Mouse (Mus musculus) lung, embryonic 15.5 days (tissue): ENCODE results near the gene Pml. TPM values are rescaled to one million over a fixed set of nuclear protein-coding genes. Genes with fewer than 3 reads are reported as not detected.
"Not testable (repeated sequence)": the region's sequence is repeated elsewhere in the genome, so short reads cannot be mapped to it uniquely, and the experiment has no call there.

ENCODE experiments used
- ATAC-seq: fragments of 200-750 bp; cut with Nextera tagmentation; 2 replicates; pipeline ENCODE4 v1.8.0; 2017; ENCODE audit warnings: moderate number of reproducible peaks, borderline replicate concordance; ENCODE audit not compliant: low FRiP score, low TSS enrichment; ENCODE audit errors: extremely low read depth
- H3K27ac ChIP-seq: fragments of 300-500 bp; sonication (generic); 2 replicates; pipeline ENCODE4 v1.5.1; 2015; ENCODE audit warnings: moderate library complexity, mild to moderate bottlenecking, inconsistent platforms
- H3K27me3 ChIP-seq: fragments of 300-500 bp; sonication (generic); 2 replicates; pipeline ENCODE4 v1.6.1; 2015; ENCODE audit warnings: inconsistent platforms
- H3K36me3 ChIP-seq: fragments of 300-500 bp; sonication (generic); 2 replicates; pipeline ENCODE4 v1.6.1; 2015; ENCODE audit warnings: inconsistent platforms
- H3K4me1 ChIP-seq: fragments of 300-500 bp; sonication (generic); 2 replicates; pipeline ENCODE4 v1.6.1; 2015; ENCODE audit warnings: inconsistent platforms
- H3K4me2 ChIP-seq: fragments of 300-500 bp; sonication (generic); 2 replicates; pipeline ENCODE4 v1.6.1; 2015; ENCODE audit warnings: inconsistent platforms, mild to moderate bottlenecking, moderate library complexity
- H3K4me3 ChIP-seq: fragments of 300-500 bp; sonication (generic); 2 replicates; pipeline ENCODE4 v1.5.1; 2015; ENCODE audit warnings: mild to moderate bottlenecking, inconsistent platforms
- H3K9ac ChIP-seq: fragments of 300-500 bp; sonication (generic); 2 replicates; pipeline ENCODE4 v1.6.1; 2015; ENCODE audit warnings: inconsistent platforms
- H3K9me3 ChIP-seq: fragments of 300-500 bp; sonication (generic); 2 replicates; pipeline ENCODE4 v1.6.1; 2016; ENCODE audit warnings: inconsistent platforms
- WGBS: fragments of 180-500 bp; shearing (Covaris S2); methylation state at CpG from one replicate; pipeline ENCODE4 v1.1.7; 2015; 5-methylcytosine and 5-hydroxymethylcytosine counted together
- polyA plus RNA-seq: library from polyadenylated mRNA; unstranded; fragments of >200 nt; fragmentation: Nextera tagmentation; extraction: Ambion mirVana; gene quantifications from 2 replicates; pipeline ENCODE4 v1.2.1, GENCODE M21; 2015

Pml gene
- polyA plus RNA-seq, 1 experiment from 2014 or later = 20.2 TPM

- Histone ChIP-seq H3K4me2 (no peak overlapping the region), H3K4me1 (peaks cover 28% of the 10 kb centered on the region), H3K36me3 (no peaks in the 10 kb centered on the region), H3K27ac (0 out of 2 replicates have a peak overlapping the region, but pooled peaks have one; percentile 8), H3K4me3 (no peak overlapping the region), H3K9me3 (no peaks in the 10 kb centered on the region), H3K9ac (no peak overlapping the region), H3K27me3 (no peaks in the 10 kb centered on the region)
- WGBS = 46% methylated on average over 5 of the region's 5 CpGs
- ATAC-seq = no peak
Observed at GRCm38 (mm10) chr9:58279780-58280179, 30.2 kb upstream of the Pml start.

- Histone ChIP-seq H3K4me3 (no peak overlapping the region), H3K4me2 (no peak overlapping the region), H3K36me3 (no peaks in the 10 kb centered on the region), H3K27ac (0 out of 2 replicates have a peak overlapping the region, but pooled peaks have one; percentile 8), H3K9ac (no peak overlapping the region), H3K4me1 (peaks cover 34% of the 10 kb centered on the region), H3K9me3 (no peaks in the 10 kb centered on the region), H3K27me3 (no peaks in the 10 kb centered on the region)
- 62% methylated on average over 4 of the region's 4 CpGs for WGBS
- ATAC-seq = no peak
Observed at GRCm38 (mm10) chr9:58278821-58279723, 29.5 kb upstream of the Pml start.

- Histone ChIP-seq H3K27ac (no peak overlapping the region), H3K4me2 (no peak overlapping the region), H3K27me3 (no peaks in the 10 kb centered on the region), H3K4me3 (no peak overlapping the region), H3K36me3 (no peaks in the 10 kb centered on the region), H3K9ac (no peak overlapping the region), H3K4me1 (peaks cover 29% of the 10 kb centered on the region), H3K9me3 (no peaks in the 10 kb centered on the region)
- ATAC-seq = no peak
- WGBS = 96% methylated on average over 4 of the region's 4 CpGs
Observed at GRCm38 (mm10) chr9:58278313-58278712, 28.7 kb upstream of the Pml start.

GRCm38 (mm10) chr9:58276346-58276745, 26.8 kb upstream of the Pml start:
- no peak overlapping the region for H3K4me3 ChIP-seq
- no peak overlapping the region for H3K4me2 ChIP-seq
- H3K9ac ChIP-seq = no peak overlapping the region
- 58% methylated on average over 5 of the region's 5 CpGs for WGBS
- H3K4me1 ChIP-seq = peaks cover 28% of the 10 kb centered on the region
- ATAC-seq = no peak
- H3K27ac ChIP-seq = no peak overlapping the region
- no peaks in the 10 kb centered on the region for H3K9me3 ChIP-seq
- no peaks in the 10 kb centered on the region for H3K27me3 ChIP-seq
- H3K36me3 ChIP-seq = no peaks in the 10 kb centered on the region

- H3K9me3 ChIP-seq = no peaks in the 10 kb centered on the region
- H3K4me3 ChIP-seq = no peak overlapping the region
- WGBS = 62% methylated on average over 3 of the region's 3 CpGs
- peak overlapping the region; percentile 29 for H3K4me2 ChIP-seq
- H3K4me1 ChIP-seq = peaks cover 28% of the 10 kb centered on the region
- no peak for ATAC-seq
- no peaks in the 10 kb centered on the region for H3K27me3 ChIP-seq
- no peaks in the 10 kb centered on the region for H3K36me3 ChIP-seq
- no peak overlapping the region for H3K9ac ChIP-seq
- H3K27ac ChIP-seq = peak overlapping the region; percentile 82
Observed at GRCm38 (mm10) chr9:58275797-58276196, 26.2 kb upstream of the Pml start.

- Histone ChIP-seq H3K27ac (peak overlapping the region; percentile 82), H3K4me3 (no peak overlapping the region), H3K9ac (no peak overlapping the region), H3K4me1 (peaks cover 23% of the 10 kb centered on the region), H3K36me3 (no peaks in the 10 kb centered on the region), H3K9me3 (no peaks in the 10 kb centered on the region), H3K27me3 (no peaks in the 10 kb centered on the region), H3K4me2 (peak overlapping the region; percentile 29)
- peak; percentile 91 for ATAC-seq
- WGBS = 3% methylated on average over 8 of the region's 8 CpGs
Observed at GRCm38 (mm10) chr9:58275115-58275774, 25.7 kb upstream of the Pml start.

- Histone ChIP-seq H3K27me3 (no peaks in the 10 kb centered on the region), H3K27ac (peak overlapping the region; percentile 82), H3K9me3 (no peaks in the 10 kb centered on the region), H3K36me3 (no peaks in the 10 kb centered on the region), H3K9ac (no peak overlapping the region), H3K4me2 (peak overlapping the region; percentile 29; the same call in 1 of the 2 replicates), H3K4me3 (no peak overlapping the region), H3K4me1 (peaks cover 18% of the 10 kb centered on the region)
- 27% methylated on average over 3 of the region's 3 CpGs for WGBS
- ATAC-seq = no peak
Observed at GRCm38 (mm10) chr9:58274626-58275025, 25.0 kb upstream of the Pml start.

GRCm38 (mm10) chr9:58274101-58274604, 24.6 kb upstream of the Pml start:
- no peaks in the 10 kb centered on the region for H3K9me3 ChIP-seq
- H3K4me1 ChIP-seq = peaks cover 18% of the 10 kb centered on the region
- ATAC-seq = no peak
- no peak overlapping the region for H3K9ac ChIP-seq
- H3K4me3 ChIP-seq = no peak overlapping the region
- H3K27me3 ChIP-seq = no peaks in the 10 kb centered on the region
- peak overlapping the region; percentile 82 for H3K27ac ChIP-seq
- no peaks in the 10 kb centered on the region for H3K36me3 ChIP-seq
- H3K4me2 ChIP-seq = no peak overlapping the region
- WGBS = 79% methylated on average over 7 of the region's 7 CpGs

- Histone ChIP-seq H3K4me2 (no peak overlapping the region), H3K27me3 (no peaks in the 10 kb centered on the region), H3K9ac (no peak overlapping the region), H3K27ac (no peak overlapping the region), H3K4me1 (peaks cover 18% of the 10 kb centered on the region), H3K9me3 (no peaks in the 10 kb centered on the region), H3K36me3 (no peaks in the 10 kb centered on the region), H3K4me3 (no peak overlapping the region)
- no peak for ATAC-seq
- WGBS = 73% methylated on average over 9 of the region's 9 CpGs
Observed at GRCm38 (mm10) chr9:58272855-58273254, 23.3 kb upstream of the Pml start.

- no peak overlapping the region for H3K4me2 ChIP-seq
- no peaks in the 10 kb centered on the region for H3K36me3 ChIP-seq
- H3K4me3 ChIP-seq = no peak overlapping the region
- no peak for ATAC-seq
- H3K27ac ChIP-seq = no peak overlapping the region
- peaks cover 18% of the 10 kb centered on the region for H3K4me1 ChIP-seq
- H3K27me3 ChIP-seq = no peaks in the 10 kb centered on the region
- 68% methylated on average over 2 of the region's 2 CpGs for WGBS
- H3K9me3 ChIP-seq = no peaks in the 10 kb centered on the region
- no peak overlapping the region for H3K9ac ChIP-seq
Observed at GRCm38 (mm10) chr9:58272068-58272541, 22.5 kb upstream of the Pml start.

- not testable (repeated sequence) for H3K4me3 ChIP-seq, H3K27ac ChIP-seq, H3K27me3 ChIP-seq, H3K9ac ChIP-seq, H3K4me2 ChIP-seq, ATAC-seq, H3K36me3 ChIP-seq, H3K9me3 ChIP-seq
- 90% methylated on average over 9 of the region's 9 CpGs for WGBS
- peaks cover 24% of the 10 kb centered on the region for H3K4me1 ChIP-seq
Observed at GRCm38 (mm10) chr9:58271551-58271950, 22.0 kb upstream of the Pml start.

GRCm38 (mm10) chr9:58271109-58271508, 21.5 kb upstream of the Pml start:
- H3K9me3 ChIP-seq = no peaks in the 10 kb centered on the region
- no peaks in the 10 kb centered on the region for H3K27me3 ChIP-seq
- no peak for ATAC-seq
- no peak overlapping the region for H3K27ac ChIP-seq
- H3K4me3 ChIP-seq = no peak overlapping the region
- 72% methylated on average over 3 of the region's 3 CpGs for WGBS
- no peaks in the 10 kb centered on the region for H3K36me3 ChIP-seq
- H3K9ac ChIP-seq = no peak overlapping the region
- peaks cover 28% of the 10 kb centered on the region for H3K4me1 ChIP-seq
- H3K4me2 ChIP-seq = no peak overlapping the region
